Mouse (Mus musculus): Measurements from ENCODE around the gene Sgsm2.
A peak's percentile ranks its signal among the peaks of the same experiment; 100 is the strongest.

The Sgsm2 gene

GRCm38 (mm10) chr11:74881979-74882378 lies 14.9 kb downstream of the Sgsm2 start:
- DNase-seq (ENCODE audit: low read depth) = no peak

GRCm38 (mm10) chr11:74880999-74881398 lies 15.9 kb downstream of the Sgsm2 start:
- no peak for DNase-seq (ENCODE audit: low read depth)

- DNase-seq (ENCODE audit: low read depth) = no peak
These were observed 20.1 kb downstream of the Sgsm2 start for GRCm38 (mm10) chr11:74876801-74877200.

GRCm38 (mm10) chr11:74874630-74875029 lies 22.2 kb downstream of the Sgsm2 start:
- no peak for DNase-seq (ENCODE audit: low read depth)

- DNase-seq (ENCODE audit: low read depth) = no peak
These were observed 25.8 kb downstream of the Sgsm2 start for GRCm38 (mm10) chr11:74870991-74871622.

GRCm38 (mm10) chr11:74870544-74870943 lies 26.3 kb downstream of the Sgsm2 start:
- DNase-seq (ENCODE audit: low read depth) = no peak

- DNase-seq (ENCODE audit: low read depth) = no peak
These were observed 27.3 kb downstream of the Sgsm2 start for GRCm38 (mm10) chr11:74869603-74870002.

GRCm38 (mm10) chr11:74868046-74868760 lies 28.7 kb downstream of the Sgsm2 start:
- DNase-seq (ENCODE audit: low read depth) = no peak

- no peak for DNase-seq (ENCODE audit: low read depth)
These were observed 29.7 kb downstream of the Sgsm2 start for GRCm38 (mm10) chr11:74867181-74867580.

GRCm38 (mm10) chr11:74866640-74867039 lies 30.2 kb downstream of the Sgsm2 start:
- no peak for DNase-seq (ENCODE audit: low read depth)

GRCm38 (mm10) chr11:74865252-74865651 lies 31.6 kb downstream of the Sgsm2 start:
- no peak for DNase-seq (ENCODE audit: low read depth)

- no peak for DNase-seq (ENCODE audit: low read depth)
These were observed 32.4 kb downstream of the Sgsm2 start for GRCm38 (mm10) chr11:74864421-74864820.

- DNase-seq (ENCODE audit: low read depth) = no peak
These were observed 33.4 kb downstream of the Sgsm2 start for GRCm38 (mm10) chr11:74863471-74863870.

GRCm38 (mm10) chr11:74862129-74862528 lies 34.7 kb downstream of the Sgsm2 start:
- DNase-seq (ENCODE audit: low read depth) = no peak

GRCm38 (mm10) chr11:74857756-74858155 lies 39.1 kb downstream of the Sgsm2 start:
- no peak for DNase-seq (ENCODE audit: low read depth)

- no peak for DNase-seq (ENCODE audit: low read depth)
These were observed 45.7 kb downstream of the Sgsm2 start for GRCm38 (mm10) chr11:74850998-74851661.

- DNase-seq (ENCODE audit: low read depth) = peak; percentile 75
These were observed 48.8 kb downstream of the Sgsm2 start for GRCm38 (mm10) chr11:74847919-74848521.

GRCm38 (mm10) chr11:74845784-74846183 lies 51.1 kb downstream of the Sgsm2 start:
- DNase-seq (ENCODE audit: low read depth) = no peak

GRCm38 (mm10) chr11:74843761-74844160 lies 53.1 kb downstream of the Sgsm2 start:
- no peak for DNase-seq (ENCODE audit: low read depth)

- DNase-seq (ENCODE audit: low read depth) = no peak
These were observed 53.5 kb downstream of the Sgsm2 start for GRCm38 (mm10) chr11:74843435-74843714.

- no peak for DNase-seq (ENCODE audit: low read depth)
These were observed 54.0 kb downstream of the Sgsm2 start for GRCm38 (mm10) chr11:74842656-74843434.

- no peak for DNase-seq (ENCODE audit: low read depth)
These were observed 54.8 kb downstream of the Sgsm2 start for GRCm38 (mm10) chr11:74842045-74842444.

Data from c-Kit-positive CD71-positive TER-119-negative erythroid progenitor cells, embryonic 14.5 days (primary cell).